Mouse (Mus musculus) left cerebral cortex, postnatal 4 days (tissue): ENCODE measurements at regions not wholly inside any gene's neighbourhood (a gene's known extent, or its start where the extent isn't known, plus 50 kb on each side); places are given as distances from the start of the nearest gene placed in this dataset.

Source experiments
- DNase-seq: peaks from one replicate; pipeline ENCODE4 v3.0.0-alpha.2; 2022
- intact Hi-C: fragments of 180-260 bp; cut with DNase I; formaldehyde crosslinking; loops from one replicate; pipeline ENCODE4 v1.15.1; 2025

DNA sequence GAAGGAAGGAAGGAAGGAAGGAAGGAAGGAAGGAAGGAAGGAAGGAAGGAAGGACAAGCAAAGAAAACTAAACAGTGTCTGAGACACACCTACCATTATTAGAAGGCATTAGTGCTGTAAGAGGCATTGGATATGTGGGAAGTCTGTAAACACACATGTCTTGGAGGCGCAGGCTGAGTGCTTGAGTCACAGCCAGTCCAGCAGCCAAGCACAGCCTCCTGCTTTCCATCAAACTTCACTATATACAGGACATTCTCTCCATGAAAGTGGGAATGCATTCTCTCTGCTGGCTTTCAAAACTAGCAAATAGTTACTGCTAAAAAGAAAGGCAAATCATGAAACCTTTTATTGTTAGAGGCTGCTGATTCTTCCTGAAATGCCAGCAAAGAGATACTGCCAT, 431.1 kb downstream of the Adam3 start:
- intact Hi-C loops, result no loop called here
- DNase-seq, result no peak

DNA sequence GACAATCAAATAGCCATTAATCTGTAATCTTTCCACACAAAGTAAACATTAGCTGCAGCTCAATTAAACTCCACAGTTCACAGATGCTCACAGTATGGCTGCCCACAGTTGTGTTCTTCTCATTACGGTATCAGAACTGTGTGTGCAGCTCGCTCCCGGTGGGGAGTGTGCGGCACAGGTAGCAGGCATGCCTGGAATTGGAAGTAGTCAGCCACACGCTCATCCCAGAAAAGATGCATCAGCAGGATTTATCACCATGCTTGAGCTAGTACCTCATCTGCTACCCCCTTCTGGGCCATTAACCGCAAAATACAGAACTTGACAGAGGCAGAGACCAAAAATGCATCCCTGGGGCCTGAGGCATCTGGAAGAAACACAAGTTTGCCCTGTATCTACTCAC, 437.8 kb downstream of the Adam3 start:
- no peak for DNase-seq
- intact Hi-C loops, result no loop called here

GRCm38 (mm10) chr8:24284966-24285365, 440.7 kb downstream of the Adam3 start:
- intact Hi-C loops, result no loop called here
- DNase-seq, result no peak

GRCm38 (mm10) chr8:24283901-24284405, 441.7 kb downstream of the Adam3 start:
- intact Hi-C loops, result no loop called here

DNA sequence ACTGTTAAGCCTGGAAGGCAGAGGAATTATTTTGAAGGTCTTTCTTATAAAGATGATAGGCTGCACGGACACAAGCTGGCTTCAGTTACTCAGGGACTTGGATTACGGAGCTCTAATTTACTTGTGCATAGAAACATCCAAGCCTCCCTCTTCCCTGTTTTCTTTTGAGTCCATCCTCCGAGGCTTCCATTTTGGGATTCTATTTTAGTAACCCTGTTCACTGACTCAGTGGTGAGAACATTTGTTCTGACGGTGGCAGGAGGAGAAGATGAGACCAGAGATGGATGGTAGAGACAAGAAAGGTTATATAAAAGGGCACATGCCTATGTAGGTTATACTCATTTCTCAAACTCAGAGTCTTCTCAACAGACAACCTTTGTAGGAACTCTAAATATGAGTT, 445.4 kb downstream of the Adam3 start:
- intact Hi-C loops, result no loop called here
- no peak for DNase-seq

More at GRCm38 (mm10) chr8:24283901-24284405, 441.7 kb downstream of the Adam3 start:
- peak; percentile 17 for DNase-seq

DNA sequence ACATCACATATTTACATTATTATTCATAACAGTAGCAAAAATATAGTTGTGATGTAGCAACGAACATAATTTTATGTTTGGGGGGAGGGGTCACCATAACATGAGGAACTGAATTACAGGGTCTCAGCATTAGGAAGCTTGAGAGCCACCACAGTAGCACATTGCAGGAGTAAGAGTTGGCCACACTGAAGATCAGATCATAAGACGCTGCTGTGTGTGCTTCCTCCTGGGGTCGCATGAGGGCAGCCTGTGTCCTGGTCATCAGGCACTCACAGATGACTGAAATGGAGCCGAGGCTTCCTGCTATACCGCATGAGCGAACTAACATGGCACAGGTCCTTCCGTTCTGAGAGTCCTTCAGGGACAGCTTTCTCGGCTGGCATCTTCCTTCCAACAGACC, 447.3 kb downstream of the Adam3 start:
- DNase-seq, result no peak
- intact Hi-C loops, result no loop called here

DNA sequence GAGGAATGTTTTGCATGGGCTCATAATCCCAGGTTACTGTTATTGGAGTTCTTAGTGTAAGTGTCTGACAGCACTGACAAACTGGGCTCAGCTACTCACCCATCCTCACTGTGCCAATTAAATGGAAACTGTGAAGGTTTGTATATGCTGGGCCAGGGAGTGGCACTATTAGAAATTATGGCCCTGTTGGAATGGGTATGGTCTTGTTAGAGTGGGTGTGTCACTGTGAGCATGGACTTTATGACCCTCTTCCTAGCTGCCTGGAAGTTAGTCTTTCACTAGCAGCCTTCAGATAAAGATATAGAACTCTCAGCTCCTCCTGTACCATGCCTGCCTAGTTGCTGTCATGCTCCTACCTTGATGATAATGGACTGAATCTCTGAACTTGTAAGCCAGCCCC, 464.3 kb downstream of the Adam3 start:
- DNase-seq, result no peak
- intact Hi-C loops, result no loop called here

- no peak for DNase-seq
- intact Hi-C loops, result no loop called here
These were observed 467.0 kb downstream of the Adam3 start for GRCm38 (mm10) chr8:24258622-24259021.

GRCm38 (mm10) chr8:24242211-24242610, 483.4 kb downstream of the Adam3 start:
- no peak for DNase-seq
- intact Hi-C loops, result no loop called here

GRCm38 (mm10) chr8:24240211-24240983, 485.3 kb downstream of the Adam3 start:
- no peak for DNase-seq
- intact Hi-C loops, result no loop called here

DNA sequence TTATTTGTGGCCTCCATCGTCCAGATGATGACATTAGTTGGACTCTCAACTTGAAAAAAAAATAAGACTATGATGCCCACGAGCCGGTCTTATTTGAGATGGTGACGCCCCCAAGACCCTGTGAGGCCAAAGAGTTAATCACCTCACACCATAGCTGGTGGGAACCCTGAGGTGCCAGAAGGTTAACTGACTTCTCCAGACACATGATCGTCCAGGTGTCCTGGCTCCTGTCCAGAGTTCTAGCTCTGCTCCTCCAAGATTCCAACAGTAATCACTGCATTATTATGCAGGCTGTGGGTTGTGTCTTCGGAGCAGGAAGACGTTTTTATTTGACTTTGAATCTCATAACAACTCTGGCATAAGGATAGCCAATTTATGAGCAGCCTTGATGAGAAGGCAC, 490.7 kb downstream of the Adam3 start:
- intact Hi-C loops, result no loop called here
- no peak for DNase-seq

GRCm38 (mm10) chr8:24228148-24228547, 497.5 kb downstream of the Adam3 start:
- peak; percentile 86 for DNase-seq
- intact Hi-C loops, result no loop called here

DNA sequence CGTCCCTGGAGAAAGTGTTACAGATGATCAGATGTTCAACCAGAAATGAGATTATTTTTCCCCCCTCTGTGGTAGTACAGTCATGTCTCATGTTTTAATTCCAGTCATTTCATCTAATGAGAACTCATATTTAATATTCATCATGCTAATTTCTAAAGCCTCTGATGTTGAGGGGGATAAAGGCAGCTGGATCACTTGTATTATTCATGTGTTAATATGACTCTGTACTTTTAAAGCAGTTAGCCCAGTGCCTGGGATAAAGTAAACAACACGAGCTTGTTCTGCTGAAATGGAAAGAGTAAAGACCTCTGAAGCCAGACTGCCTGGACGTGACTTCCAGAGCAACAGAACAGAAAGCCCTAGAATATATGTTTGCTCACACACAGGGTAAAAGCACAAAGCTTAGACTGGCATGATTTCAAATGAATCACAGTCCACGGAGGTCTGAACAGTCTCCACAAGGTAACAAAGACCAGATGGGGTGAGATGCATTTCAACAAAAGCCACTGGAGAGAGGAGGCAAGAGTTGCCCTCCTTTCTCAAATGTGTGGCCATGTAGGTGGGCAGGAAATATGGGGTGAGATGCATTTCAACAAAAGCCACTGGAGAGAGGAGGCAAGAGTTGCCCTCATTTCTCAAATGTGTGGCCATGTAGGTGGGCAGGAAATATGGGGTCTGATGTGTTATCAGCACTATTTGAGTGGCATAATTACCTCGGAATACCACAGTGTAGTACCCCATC, 498.1 kb downstream of the Adam3 start:
- DNase-seq, result no peak

GRCm38 (mm10) chr8:24220222-24220621, 505.4 kb downstream of the Adam3 start:
- no peak for DNase-seq
- intact Hi-C loops, result no loop called here

More for the DNA sequence above, 498.1 kb downstream of the Adam3 start:
- intact Hi-C loops, result no loop called here

GRCm38 (mm10) chr8:24216655-24217054, 509.0 kb downstream of the Adam3 start:
- no peak for DNase-seq
- intact Hi-C loops, result no loop called here

GRCm38 (mm10) chr8:24215510-24216138, 510.0 kb downstream of the Adam3 start:
- intact Hi-C loops, result no loop called here
- DNase-seq, result no peak

DNA sequence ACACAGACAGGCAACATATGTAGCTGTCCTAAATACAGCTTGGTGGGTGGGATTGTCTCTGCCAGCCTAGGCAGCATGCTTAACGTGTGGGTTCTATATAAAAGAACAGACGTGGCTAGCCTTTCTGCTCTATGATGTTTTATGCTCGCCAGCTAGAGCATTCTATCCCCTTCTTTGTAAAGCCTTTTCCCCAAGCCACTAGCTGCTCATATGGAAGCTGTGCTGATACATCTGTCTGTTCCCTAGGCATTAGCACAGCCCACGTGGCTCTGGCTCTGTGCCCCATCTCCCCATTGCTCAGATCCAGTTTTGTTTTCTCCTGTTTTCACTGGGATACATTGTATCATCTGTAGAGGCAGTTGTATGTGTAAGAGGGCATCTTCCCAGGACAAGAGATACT, 511.3 kb downstream of the Adam3 start:
- no peak for DNase-seq
- intact Hi-C loops, result no loop called here

DNA sequence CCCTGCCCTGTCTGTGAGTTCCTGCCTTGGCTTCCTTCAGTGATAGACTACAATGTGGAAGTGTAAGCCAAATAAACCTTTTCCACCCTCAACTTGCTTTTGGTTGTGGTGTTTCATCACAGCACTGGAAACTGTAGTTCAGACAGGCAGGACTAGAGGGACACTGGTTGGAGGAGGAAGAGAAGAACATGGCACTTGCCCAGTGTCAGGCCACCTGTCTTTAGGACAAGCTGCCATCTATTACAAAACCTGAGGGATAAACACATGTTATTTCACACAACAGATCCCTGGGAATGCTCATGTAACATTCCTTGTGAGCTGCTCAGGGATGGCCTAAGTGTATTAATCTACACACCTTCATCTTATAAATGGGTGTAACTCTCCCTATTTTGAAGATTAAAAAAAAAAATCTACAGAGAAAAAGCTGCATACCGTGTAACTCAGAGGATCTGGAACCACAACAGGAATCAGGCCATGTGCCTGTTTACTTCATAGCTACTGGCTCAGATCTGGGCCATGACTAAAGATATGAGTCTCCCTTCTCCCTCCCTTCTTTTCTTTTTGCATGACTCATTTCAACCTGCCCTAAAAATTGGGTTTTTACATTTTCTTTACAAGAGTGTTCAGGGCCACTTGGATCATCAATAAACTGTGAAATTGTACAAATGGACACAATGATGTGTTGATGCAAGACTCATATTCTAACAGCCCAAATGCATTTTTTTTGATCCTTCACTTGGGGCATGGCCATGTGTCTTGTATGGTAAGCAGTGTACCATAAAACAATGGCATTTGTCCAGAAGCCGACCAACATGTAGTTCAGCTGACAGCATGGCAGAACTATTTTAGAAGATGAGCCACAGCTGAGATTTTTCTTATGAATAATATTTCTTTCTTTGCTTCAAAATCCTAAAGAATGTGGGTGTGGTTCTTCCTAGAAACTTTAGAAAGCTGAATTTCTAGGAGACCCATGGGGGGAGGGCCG, 513.1 kb downstream of the Adam3 start:
- intact Hi-C loops, result no loop called here
- DNase-seq, result no peak

GRCm38 (mm10) chr8:24211091-24211490, 514.6 kb downstream of the Adam3 start:
- intact Hi-C loops, result no loop called here
- no peak for DNase-seq
